ENCODE assay signal across 18 mouse cellular contexts in the genomic region with DNA sequence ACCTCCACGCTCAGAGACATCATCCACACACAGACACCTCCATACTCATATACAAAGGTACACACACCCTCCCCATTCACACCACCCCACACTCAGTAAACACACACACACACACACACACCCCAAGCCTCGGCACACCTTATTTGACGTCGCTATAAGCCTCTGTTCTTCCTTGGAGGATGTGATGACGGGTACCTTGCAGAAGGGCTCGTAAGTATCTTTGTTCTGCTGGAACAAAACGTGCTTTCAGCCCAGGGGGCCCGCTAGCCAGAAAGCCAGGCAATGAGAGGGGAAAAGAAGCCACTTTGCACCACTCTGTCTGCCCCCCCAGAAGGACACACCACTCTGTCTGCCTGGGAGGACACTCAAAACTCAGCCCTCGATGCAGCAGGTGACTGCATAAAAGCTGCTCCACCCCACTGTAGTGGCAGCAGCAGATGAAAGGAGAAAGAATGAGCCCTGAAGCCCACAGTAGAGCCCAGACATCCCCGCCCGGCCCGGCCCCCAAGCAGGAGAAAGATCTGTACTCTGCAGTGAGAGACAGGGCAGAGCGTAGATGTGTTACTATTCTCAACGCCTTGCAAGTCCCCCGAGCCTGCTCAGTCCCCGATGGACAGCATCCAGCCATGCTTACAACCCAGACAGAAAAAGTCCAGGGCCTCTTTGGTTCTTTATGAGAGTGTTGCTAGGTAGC. TPM values are rescaled to one million over a fixed set of nuclear protein-coding genes. Genes with fewer than 3 reads are reported as not detected.
DNase-seq lines count a peak whose midpoint lies in the region; ATAC-seq and TF ChIP-seq lines count a peak whose summit lies in the region.
"Had no signal": no experiment of that assay in that cellular context is flagged by ENCODE, and none has a peak within 500 bp of the region (broad histone marks: within the 10 kb centered on the region; RNA-seq: fewer than 3 reads in every experiment).

No protein-coding gene starts in this region.

- DNase-seq in heart, adult 11 months, result peak; percentile 87
- no peak for DNase-seq in heart, embryonic 10.5 days (ENCODE audit: low spot score)
- DNase-seq in lung, adult 2 months, result no peak
- peak; percentile 48 for DNase-seq in stomach, postnatal 0 days (ENCODE audit: low spot score)
- DNase-seq in cerebellum, adult 11-12 months, result no peak
- DNase-seq: adrenal gland, postnatal 36 days; cerebellum, postnatal 36 days; heart, postnatal 4 days; kidney, adult 18-20 months; lung, postnatal 10 days; retina, postnatal 1 day; thymus, postnatal 14 days had no signal

- H3K9me3 ChIP-seq in heart, embryonic 10.5 days, result no peaks in the 10 kb centered on the region
- no peaks in the 10 kb centered on the region for H3K9me3 ChIP-seq in lung, embryonic 15.5 days
- no peaks in the 10 kb centered on the region for H3K9me3 ChIP-seq in intestine, postnatal 0 days (ENCODE audit: control insufficient read depth)
- no peaks in the 10 kb centered on the region for H3K9me3 ChIP-seq in stomach, postnatal 0 days (ENCODE audit: control insufficient read depth, low read length)
- no peaks in the 10 kb centered on the region for H3K9me3 ChIP-seq in midbrain, embryonic 13.5 days
- H3K9me3 ChIP-seq: forebrain, embryonic 12.5 days had no signal

- no peak for TF ChIP-seq EP300 in stomach, postnatal 0 days (optimal IDR thresholded peaks at IDR 0.05)

- H3K36me3 ChIP-seq in heart, embryonic 10.5 days, result peaks cover 93% of the 10 kb centered on the region
- peaks cover 72% of the 10 kb centered on the region for H3K36me3 ChIP-seq in lung, embryonic 15.5 days
- peaks cover 67% of the 10 kb centered on the region for H3K36me3 ChIP-seq in intestine, postnatal 0 days (ENCODE audit: control insufficient read depth, insufficient read depth)
- H3K36me3 ChIP-seq in stomach, postnatal 0 days (ENCODE audit: control insufficient read depth, insufficient read depth, low read length), result peaks cover 26% of the 10 kb centered on the region
- peaks cover 100% of the 10 kb centered on the region for H3K36me3 ChIP-seq in midbrain, embryonic 13.5 days

- no peaks in the 10 kb centered on the region for H3K27me3 ChIP-seq in heart, embryonic 10.5 days (ENCODE audit: insufficient read depth, poor library complexity, severe bottlenecking)
- H3K27me3 ChIP-seq in lung, embryonic 15.5 days, result no peaks in the 10 kb centered on the region
- H3K27me3 ChIP-seq in intestine, postnatal 0 days (replicated peaks; ENCODE audit: control insufficient read depth, insufficient read depth, low read length), result no peaks in the 10 kb centered on the region
- H3K27me3 ChIP-seq in stomach, postnatal 0 days (ENCODE audit: control insufficient read depth, insufficient read depth, low read length), result no peaks in the 10 kb centered on the region
- H3K27me3 ChIP-seq in midbrain, embryonic 13.5 days, result no peaks in the 10 kb centered on the region
- H3K27me3 ChIP-seq: CH12.LX; forebrain, embryonic 12.5 days had no signal

- 88% methylated on average over 16 of the region's 16 CpGs for WGBS in heart, embryonic 10.5 days
- 81% methylated on average over 16 of the region's 16 CpGs for WGBS in lung, embryonic 15.5 days
- 78% methylated on average over 16 of the region's 16 CpGs for WGBS in lung, adult 2 months
- WGBS in intestine, postnatal 0 days, result 70% methylated on average over 16 of the region's 16 CpGs
- 67% methylated on average over 16 of the region's 16 CpGs for WGBS in stomach, postnatal 0 days
- 91% methylated on average over 16 of the region's 16 CpGs for WGBS in midbrain, embryonic 13.5 days

- no peak for TF ChIP-seq CTCF in lung, adult 2 months (IDR thresholded peaks at IDR 0.05; ENCODE audit: insufficient read depth, low read length)
- TF ChIP-seq CTCF in intestine, postnatal 0 days (IDR thresholded peaks at IDR 0.05; ENCODE audit: low read depth), result no peak
- TF ChIP-seq CTCF in stomach, postnatal 0 days (IDR thresholded peaks at IDR 0.05; ENCODE audit: low read depth), result no peak

- no peak overlapping the region for H3K9ac ChIP-seq in lung, embryonic 15.5 days
- H3K9ac ChIP-seq in intestine, postnatal 0 days (ENCODE audit: low read depth, low read length), result 0 out of 2 replicates have a peak overlapping the region, but pooled peaks have one; percentile 22
- peak overlapping the region; percentile 41; the same call in 1 of the 2 replicates for H3K9ac ChIP-seq in stomach, postnatal 0 days (ENCODE audit: low read length)
- no peak overlapping the region for H3K9ac ChIP-seq in midbrain, embryonic 13.5 days (replicated peaks)
- H3K9ac ChIP-seq: forebrain, embryonic 12.5 days had no signal

- no peak overlapping the region for H3K27ac ChIP-seq in heart, embryonic 10.5 days
- peak overlapping the region; percentile 99 for H3K27ac ChIP-seq in lung, embryonic 15.5 days
- peak overlapping the region; percentile 28; the same call in 1 of the 2 replicates for H3K27ac ChIP-seq in intestine, postnatal 0 days (ENCODE audit: low read depth, low read length)
- peak overlapping the region; percentile 95 for H3K27ac ChIP-seq in stomach, postnatal 0 days (replicated peaks)
- H3K27ac ChIP-seq in midbrain, embryonic 13.5 days, result no peak overlapping the region

- H3K4me2 ChIP-seq in lung, embryonic 15.5 days, result no peak overlapping the region
- H3K4me2 ChIP-seq in intestine, postnatal 0 days (replicated peaks; ENCODE audit: low read depth), result no peak overlapping the region; the same call in 1 of the 2 replicates
- H3K4me2 ChIP-seq in stomach, postnatal 0 days (replicated peaks; ENCODE audit: low read depth), result no peak overlapping the region
- no peak overlapping the region for H3K4me2 ChIP-seq in midbrain, embryonic 13.5 days (replicated peaks)
- H3K4me2 ChIP-seq: forebrain, embryonic 12.5 days had no signal

- ATAC-seq in lung, embryonic 15.5 days (ENCODE audit: borderline replicate concordance, extremely low read depth, low FRiP score, low TSS enrichment), result no peak
- no peak for ATAC-seq in intestine, postnatal 0 days
- ATAC-seq in stomach, postnatal 0 days (ENCODE audit: low FRiP score, low TSS enrichment), result no peak
- ATAC-seq in midbrain, embryonic 13.5 days, result no peak
- ATAC-seq: activated CD4-positive, CD25-positive, alpha-beta regulatory T cell, adult 4 months had no signal

- TF ChIP-seq POLR2A in lung, adult 2 months (IDR thresholded peaks at IDR 0.05; ENCODE audit: borderline replicate concordance, extremely low read depth, low read depth, low read length), result no peak

- no peak overlapping the region for H3K4me3 ChIP-seq in heart, embryonic 10.5 days
- H3K4me3 ChIP-seq in lung, embryonic 15.5 days, result no peak overlapping the region
- H3K4me3 ChIP-seq in lung, adult 2 months (replicated peaks; ENCODE audit: extremely low read depth, low read depth, low read length), result no peak overlapping the region
- no peak overlapping the region for H3K4me3 ChIP-seq in intestine, postnatal 0 days (ENCODE audit: low read depth, low read length)
- H3K4me3 ChIP-seq in stomach, postnatal 0 days (ENCODE audit: low read depth, low read length), result no peak overlapping the region
- no peak overlapping the region for H3K4me3 ChIP-seq in midbrain, embryonic 13.5 days (replicated peaks)
- H3K4me3 ChIP-seq: forebrain, embryonic 12.5 days had no signal

- peaks cover 56% of the 10 kb centered on the region for H3K4me1 ChIP-seq in heart, embryonic 10.5 days
- peaks cover 79% of the 10 kb centered on the region for H3K4me1 ChIP-seq in lung, embryonic 15.5 days
- peaks cover 61% of the 10 kb centered on the region for H3K4me1 ChIP-seq in lung, adult 2 months (ENCODE audit: control insufficient read depth, insufficient read depth, low read length)
- peaks cover 45% of the 10 kb centered on the region for H3K4me1 ChIP-seq in intestine, postnatal 0 days (replicated peaks; ENCODE audit: control insufficient read depth, insufficient read depth, low read length)
- peaks cover 39% of the 10 kb centered on the region for H3K4me1 ChIP-seq in stomach, postnatal 0 days (replicated peaks; ENCODE audit: control insufficient read depth, insufficient read depth)
- peaks cover 19% of the 10 kb centered on the region for H3K4me1 ChIP-seq in midbrain, embryonic 13.5 days (replicated peaks)

RNA-seq across cellular contexts. Expression of gene Kctd10, which starts 11.4 kb away (rescaled TPM):
- polyA plus RNA-seq in heart, embryonic 10.5 days (2016; fragmentation: Nextera tagmentation; extraction: Ambion mirVana), result 105 and 113 TPM in 2 replicates
- 169 and 176 TPM in 2 replicates for polyA plus RNA-seq in lung, embryonic 15.5 days (2015; fragmentation: Nextera tagmentation; extraction: Ambion mirVana)
- 278 and 318 TPM in 2 replicates for polyA plus RNA-seq in lung, adult 2 months (2012; rRNA removed)
- 112 and 118 TPM in 2 replicates for polyA plus RNA-seq in intestine, postnatal 0 days (2015; fragmentation: Nextera tagmentation; extraction: Ambion mirVana)
- 93.4 and 96.4 TPM in 2 replicates for polyA plus RNA-seq in stomach, postnatal 0 days (2015; fragmentation: Nextera tagmentation; extraction: Ambion mirVana)
- polyA plus RNA-seq in midbrain, embryonic 13.5 days (2015; fragmentation: Nextera tagmentation; extraction: Ambion mirVana), result 92.8 and 94.0 TPM in 2 replicates

RNA-seq across cellular contexts. Expression of gene Ube3b, which starts 11.5 kb away (rescaled TPM):
- 47.9 and 59.0 TPM in 2 replicates for polyA plus RNA-seq in heart, embryonic 10.5 days (2016; fragmentation: Nextera tagmentation; extraction: Ambion mirVana)
- 43.4 and 46.5 TPM in 2 replicates for polyA plus RNA-seq in lung, embryonic 15.5 days (2015; fragmentation: Nextera tagmentation; extraction: Ambion mirVana)
- polyA plus RNA-seq in lung, adult 2 months (2012; rRNA removed), result 69.2 and 74.3 TPM in 2 replicates
- polyA plus RNA-seq in intestine, postnatal 0 days (2015; fragmentation: Nextera tagmentation; extraction: Ambion mirVana), result 23.0 and 24.8 TPM in 2 replicates
- polyA plus RNA-seq in stomach, postnatal 0 days (2015; fragmentation: Nextera tagmentation; extraction: Ambion mirVana), result 19.4 and 20.9 TPM in 2 replicates
- polyA plus RNA-seq in midbrain, embryonic 13.5 days (2015; fragmentation: Nextera tagmentation; extraction: Ambion mirVana), result 36.9 and 43.1 TPM in 2 replicates

Comparison
In these comparisons a context has a peak if more than half of its experiments do, and no peak if none do; other contexts are left out.
1. DNase-seq: peak in heart, adult 11 months (single experiment) and stomach, postnatal 0 days (single experiment); none in heart, embryonic 10.5 days (single experiment), lung, adult 2 months (single experiment) and cerebellum, adult 11-12 months (single experiment).
2. H3K27ac ChIP-seq: peak in lung, embryonic 15.5 days (single experiment), intestine, postnatal 0 days (single experiment) and stomach, postnatal 0 days (single experiment); none in heart, embryonic 10.5 days (single experiment) and midbrain, embryonic 13.5 days (single experiment).
3. H3K9ac ChIP-seq: peak in intestine, postnatal 0 days (single experiment) and stomach, postnatal 0 days (single experiment); none in lung, embryonic 15.5 days (single experiment) and midbrain, embryonic 13.5 days (single experiment).